Mouse (Mus musculus) c-Kit-negative CD71-positive TER-119-positive erythroid progenitor cells, embryonic 14.5 days (primary cell): ENCODE data around the gene Rhoq.

Experiments
- DNase-seq: peaks from one replicate; pipeline ENCODE4 v3.0.0-alpha.2; 2013; ENCODE audit warnings: low read depth, low spot score

Rhoq gene

GRCm38 (mm10) chr17:86963586-86963902 is 662 bp downstream of the Rhoq start:
- DNase-seq = no peak

- no peak for DNase-seq
These were observed 1.2 kb downstream of the Rhoq start for GRCm38 (mm10) chr17:86964041-86964440.

GRCm38 (mm10) chr17:86964502-86964901 is 1.6 kb downstream of the Rhoq start:
- no peak for DNase-seq

- DNase-seq = no peak
These were observed 2.2 kb downstream of the Rhoq start for GRCm38 (mm10) chr17:86965121-86965520.

GRCm38 (mm10) chr17:86966040-86966439 is 3.2 kb downstream of the Rhoq start:
- no peak for DNase-seq

GRCm38 (mm10) chr17:86967048-86967447 is 4.2 kb downstream of the Rhoq start:
- DNase-seq = no peak

GRCm38 (mm10) chr17:86967536-86968525 is 4.9 kb downstream of the Rhoq start:
- no peak for DNase-seq

- DNase-seq = no peak
These were observed 5.7 kb downstream of the Rhoq start for GRCm38 (mm10) chr17:86968581-86968980.

GRCm38 (mm10) chr17:86969582-86969981 is 6.7 kb downstream of the Rhoq start:
- DNase-seq = no peak

GRCm38 (mm10) chr17:86970026-86970750 is 7.3 kb downstream of the Rhoq start:
- DNase-seq = no peak

- no peak for DNase-seq
These were observed 8.2 kb downstream of the Rhoq start for GRCm38 (mm10) chr17:86971036-86971435.

- DNase-seq = no peak
These were observed 9.0 kb downstream of the Rhoq start for GRCm38 (mm10) chr17:86971860-86972259.

GRCm38 (mm10) chr17:86973097-86973496 is 10.2 kb downstream of the Rhoq start:
- no peak for DNase-seq

GRCm38 (mm10) chr17:86976387-86976786 is 13.5 kb downstream of the Rhoq start:
- no peak for DNase-seq

GRCm38 (mm10) chr17:86978496-86978895 is 15.6 kb downstream of the Rhoq start:
- no peak for DNase-seq

GRCm38 (mm10) chr17:86981205-86981604 is 18.3 kb downstream of the Rhoq start:
- no peak for DNase-seq

GRCm38 (mm10) chr17:86981701-86982100 is 18.8 kb downstream of the Rhoq start:
- DNase-seq = no peak

GRCm38 (mm10) chr17:86982497-86982896 is 19.6 kb downstream of the Rhoq start:
- DNase-seq = no peak

GRCm38 (mm10) chr17:86986449-86987138 is 23.7 kb downstream of the Rhoq start:
- DNase-seq = no peak

GRCm38 (mm10) chr17:86988161-86988560 is 25.3 kb downstream of the Rhoq start:
- no peak for DNase-seq

- DNase-seq = no peak
These were observed 25.8 kb downstream of the Rhoq start for GRCm38 (mm10) chr17:86988601-86989184.

- no peak for DNase-seq
These were observed 28.4 kb downstream of the Rhoq start for GRCm38 (mm10) chr17:86991306-86991705.
